Mouse (Mus musculus): ENCODE data around the gene Ube2l6.
A peak's percentile ranks its signal among the peaks of the same experiment; 100 is the strongest.

The Ube2l6 gene

DNA sequence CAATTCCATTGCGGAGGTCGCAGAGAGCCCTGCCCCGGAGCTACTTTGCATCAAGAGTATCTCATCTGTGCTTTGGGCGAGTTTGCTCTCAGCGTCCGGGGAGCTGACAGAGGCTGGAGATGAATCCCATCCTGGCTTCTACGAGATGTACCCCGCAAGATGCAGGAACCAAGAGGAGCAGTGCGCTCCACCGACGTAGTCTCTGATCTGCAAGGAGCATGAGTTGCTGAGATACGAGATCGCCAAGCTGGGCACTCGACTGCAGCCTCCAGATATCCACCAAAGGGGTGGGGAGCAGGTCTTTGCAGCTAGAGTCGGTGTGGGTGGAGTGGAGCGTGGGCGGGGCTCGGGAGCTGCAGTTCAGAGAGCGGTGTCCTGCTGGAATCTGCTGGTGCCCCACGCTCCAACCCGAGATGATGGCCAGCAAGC is at the start of gene Ube2l6:
Gene Ube2l6, plus strand, starts transcription at position 336 of the 429 bp plus-strand sequence.
- DNase-seq (ENCODE audit: low spot score) = peak; percentile 73

DNA sequence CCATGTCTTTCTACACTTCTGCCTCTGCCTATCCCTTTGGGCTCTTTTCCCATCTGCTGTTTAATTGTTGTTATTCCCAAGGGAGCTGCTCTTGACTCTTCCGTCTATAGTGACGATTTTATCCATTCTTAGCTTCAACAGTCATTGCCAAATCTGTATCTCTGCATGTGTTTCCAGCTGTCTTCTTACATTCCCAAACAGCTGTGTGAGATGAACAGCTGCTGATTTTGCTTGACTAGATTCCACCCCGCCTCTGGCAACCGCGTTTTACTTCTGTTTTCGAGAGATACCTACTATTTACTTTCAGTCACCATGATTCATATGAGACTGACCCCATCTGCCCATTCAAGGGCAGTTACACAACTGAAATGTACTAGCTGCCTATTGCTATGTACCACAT is 48.5 kb upstream of the Ube2l6 start:
- no peak for DNase-seq (ENCODE audit: low spot score)

DNA sequence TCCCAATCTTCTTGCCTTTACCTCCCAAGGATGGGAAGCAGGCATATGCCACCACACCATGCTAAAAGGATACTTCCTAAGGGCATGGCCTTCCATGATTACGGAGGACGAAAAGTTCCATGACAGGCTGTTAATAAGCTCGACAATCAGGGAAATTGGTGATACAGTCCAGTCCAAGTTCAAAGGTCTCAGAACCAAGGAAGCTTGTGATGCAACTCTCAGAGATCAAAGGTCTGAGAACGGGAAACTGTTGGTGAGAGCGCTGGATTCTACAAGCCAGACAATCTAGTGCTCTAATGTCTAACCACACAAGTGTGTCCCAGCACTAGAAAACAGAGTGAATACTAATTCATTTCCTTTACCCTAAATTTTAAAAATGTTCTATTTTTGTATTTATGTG is 42.4 kb upstream of the Ube2l6 start:
- no peak for DNase-seq (ENCODE audit: low spot score)

DNA sequence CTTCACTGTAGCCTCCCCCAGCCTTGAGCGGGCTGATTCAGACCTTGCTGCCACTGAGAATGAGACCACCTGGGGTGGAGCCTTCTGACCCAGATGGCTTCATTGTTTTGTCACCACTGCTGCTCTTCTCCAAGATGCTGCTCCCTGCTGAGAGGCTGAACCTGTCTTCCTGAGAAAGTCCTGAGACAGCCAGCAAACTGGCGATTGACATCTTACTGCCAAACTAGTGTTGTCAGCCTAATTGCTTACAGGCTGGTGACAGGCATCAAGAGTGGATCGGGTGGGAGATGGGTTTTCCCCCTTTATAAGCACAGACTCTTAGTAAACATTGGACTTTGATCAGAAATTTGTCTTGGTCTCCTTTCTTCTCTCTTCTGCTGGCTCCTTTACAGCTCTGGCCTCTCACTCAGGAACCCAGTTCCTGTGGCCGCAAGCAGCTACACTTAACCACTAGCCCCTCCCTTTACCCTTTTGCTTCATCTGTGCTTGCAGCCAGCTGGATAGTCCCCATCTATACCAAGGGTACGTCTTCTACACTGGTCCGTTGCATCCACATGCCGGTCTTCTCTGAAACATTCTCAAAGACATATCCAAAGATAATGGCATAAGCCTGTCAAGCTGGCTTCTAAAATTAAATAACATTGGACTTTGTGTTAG is 41.5 kb upstream of the Ube2l6 start:
- no peak for DNase-seq (ENCODE audit: low spot score)

DNA sequence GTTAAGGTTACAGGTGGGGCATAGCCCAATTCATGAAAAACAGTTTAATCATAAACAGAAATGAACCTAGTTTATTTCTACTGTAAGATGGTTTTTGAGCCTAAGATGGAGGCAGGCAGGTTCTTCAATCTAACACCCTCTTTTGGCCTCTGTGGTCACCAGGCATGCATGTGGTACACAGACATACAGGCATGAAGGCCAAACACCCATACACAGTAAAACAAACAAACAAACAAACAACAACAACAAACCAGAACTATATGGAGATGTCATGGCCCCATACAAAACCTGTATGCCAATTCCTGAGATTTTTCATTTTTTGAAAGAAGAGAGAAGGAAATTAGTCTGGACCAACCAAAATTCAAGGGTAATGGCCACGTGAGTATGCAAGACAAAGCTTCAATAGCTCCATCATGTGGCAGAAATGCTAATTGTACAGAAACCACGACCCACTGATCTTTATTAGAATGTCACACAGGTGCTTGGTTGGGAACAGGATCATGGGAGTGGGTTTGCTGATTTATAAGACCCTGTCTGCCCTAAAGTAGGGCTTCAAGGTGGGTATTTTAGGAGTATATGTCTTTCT is 40.0 kb upstream of the Ube2l6 start:
- peak; percentile 77 for DNase-seq (ENCODE audit: low spot score)

DNA sequence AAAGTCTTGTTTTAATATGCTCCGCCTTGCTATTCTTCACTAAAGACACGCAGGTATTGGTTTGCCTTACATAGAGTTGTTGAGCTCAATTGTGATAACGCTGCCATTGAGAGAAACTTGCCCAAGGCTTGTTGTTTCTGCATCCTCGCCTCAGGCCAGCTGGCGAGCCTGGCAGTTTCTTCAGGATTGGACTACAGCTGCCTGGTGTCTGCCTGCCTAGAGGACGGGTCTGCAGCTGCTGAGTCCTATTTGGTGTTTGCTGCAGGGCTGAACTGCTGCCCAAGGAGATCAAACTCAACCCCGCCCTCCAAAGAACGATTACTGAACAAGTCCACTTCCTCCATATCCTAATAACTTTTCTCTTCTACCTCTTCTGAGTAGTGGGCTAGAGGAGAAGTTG is 37.9 kb upstream of the Ube2l6 start:
- no peak for DNase-seq (ENCODE audit: low spot score)

DNA sequence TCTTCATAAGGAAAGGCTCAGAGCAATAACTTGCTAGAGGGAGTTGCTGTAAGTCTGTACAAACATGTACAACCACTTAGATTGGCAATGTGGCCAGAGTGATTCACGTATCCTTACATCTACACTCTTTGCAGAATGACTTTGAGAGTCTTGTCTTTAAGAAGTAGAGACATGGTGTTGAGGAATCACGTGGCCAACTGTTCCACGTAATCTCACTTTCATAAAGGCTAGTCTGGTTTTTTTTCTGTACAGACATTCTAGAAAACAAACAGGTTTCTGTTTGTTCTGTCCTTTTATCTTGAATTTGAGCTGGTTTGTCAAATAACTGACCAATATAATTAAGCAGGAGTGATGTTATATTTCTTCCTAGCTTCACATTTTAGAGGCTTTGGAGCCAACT is 37.3 kb upstream of the Ube2l6 start:
- no peak for DNase-seq (ENCODE audit: low spot score)

DNA sequence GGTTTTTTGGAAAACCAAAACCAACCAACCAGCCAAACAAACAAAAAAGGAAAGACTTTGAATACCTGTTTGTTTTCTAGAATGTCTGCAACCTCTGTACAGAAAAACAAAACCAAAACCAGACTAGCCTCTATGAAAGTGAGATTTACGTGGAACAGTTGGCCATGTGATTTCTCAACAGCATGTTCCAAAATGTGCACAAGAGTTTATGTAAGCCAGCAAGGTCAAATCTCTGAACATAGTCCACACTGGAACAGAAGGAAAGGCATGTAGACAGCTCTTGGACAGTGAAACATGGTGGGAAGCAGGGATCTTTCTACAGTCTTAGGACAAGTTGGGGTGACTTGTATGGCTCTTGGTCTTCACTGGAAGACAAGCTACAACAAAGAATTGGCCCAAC is 36.8 kb upstream of the Ube2l6 start:
- no peak for DNase-seq (ENCODE audit: low spot score)

DNA sequence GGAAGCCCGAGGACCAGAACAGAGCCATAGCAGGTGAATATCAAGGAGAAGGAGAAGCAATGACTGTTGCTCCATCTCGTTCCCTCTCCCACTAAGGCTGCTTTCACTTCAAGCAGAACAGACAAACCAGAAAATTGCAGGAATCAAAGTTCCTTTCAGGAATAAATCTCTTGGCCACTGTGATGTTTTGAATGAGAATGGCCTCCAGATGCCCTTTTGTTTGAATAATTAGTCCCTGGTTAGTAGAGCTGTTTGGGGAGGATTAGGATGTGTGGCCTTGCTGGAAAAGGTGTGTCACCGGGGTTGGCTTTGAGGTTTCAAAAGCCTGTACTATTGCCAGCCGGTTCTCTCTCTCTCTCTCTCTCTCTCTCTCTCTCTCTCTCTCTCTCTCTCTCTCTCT is 36.3 kb upstream of the Ube2l6 start:
- DNase-seq (ENCODE audit: low spot score) = no peak

DNA sequence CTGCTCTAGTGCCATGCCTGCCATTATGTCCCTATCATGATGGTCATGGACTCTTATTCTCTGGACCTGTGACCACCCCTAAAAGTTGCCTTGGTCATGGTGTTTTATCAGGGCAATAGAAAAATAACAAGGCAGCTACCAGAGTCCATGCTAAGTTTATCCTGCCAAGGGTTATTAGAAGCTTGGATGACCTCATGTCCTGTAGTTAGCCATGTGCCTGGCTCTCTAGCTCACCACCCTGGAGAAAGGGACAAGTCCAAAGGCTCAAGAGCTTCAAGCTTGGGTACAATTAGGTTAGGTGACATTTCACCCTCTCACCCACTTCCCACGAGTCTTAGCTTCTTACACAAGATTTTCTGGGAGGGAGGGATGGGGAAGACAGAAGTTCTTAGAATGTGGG is 35.8 kb upstream of the Ube2l6 start:
- no peak for DNase-seq (ENCODE audit: low spot score)

DNA sequence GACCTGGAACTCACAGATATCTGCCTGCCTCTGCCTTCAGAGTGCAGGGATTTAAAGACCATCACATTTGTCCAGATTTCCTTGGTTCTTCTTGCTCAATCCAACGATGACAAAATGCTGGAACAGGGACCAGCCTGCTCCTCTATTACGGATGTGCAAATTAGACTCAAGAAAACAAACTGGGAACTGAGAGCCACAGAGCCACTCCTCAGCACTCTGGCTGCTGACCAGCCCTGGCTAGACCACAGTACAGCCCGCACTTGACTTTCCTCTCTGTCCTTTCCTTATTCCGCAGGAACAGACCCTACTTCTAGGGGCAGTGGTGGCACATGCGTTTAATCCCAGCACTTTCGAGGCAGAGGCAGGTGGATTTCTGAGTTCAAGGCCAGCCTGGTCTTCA is 28.1 kb upstream of the Ube2l6 start:
- no peak for DNase-seq (ENCODE audit: low spot score)

DNA sequence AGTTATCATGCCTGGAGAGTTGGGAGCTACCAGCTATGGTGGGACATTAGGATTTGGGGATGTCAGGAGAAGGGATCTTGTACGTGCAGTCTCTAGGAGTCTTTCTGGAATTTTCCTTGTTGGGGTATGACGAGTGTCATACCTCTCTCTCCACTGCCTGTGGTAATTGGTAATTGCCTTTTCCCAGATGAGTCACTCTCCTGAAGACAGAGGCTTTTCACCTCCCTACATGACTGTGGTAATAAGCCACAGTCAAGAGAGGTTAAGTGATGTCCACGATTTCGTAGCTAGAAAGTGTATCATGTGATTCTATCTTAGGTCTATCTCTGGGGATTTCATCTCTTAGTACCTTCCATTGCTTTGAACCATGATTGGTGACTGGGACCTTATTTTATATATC is 26.2 kb upstream of the Ube2l6 start:
- DNase-seq (ENCODE audit: low spot score) = peak; percentile 16

DNA sequence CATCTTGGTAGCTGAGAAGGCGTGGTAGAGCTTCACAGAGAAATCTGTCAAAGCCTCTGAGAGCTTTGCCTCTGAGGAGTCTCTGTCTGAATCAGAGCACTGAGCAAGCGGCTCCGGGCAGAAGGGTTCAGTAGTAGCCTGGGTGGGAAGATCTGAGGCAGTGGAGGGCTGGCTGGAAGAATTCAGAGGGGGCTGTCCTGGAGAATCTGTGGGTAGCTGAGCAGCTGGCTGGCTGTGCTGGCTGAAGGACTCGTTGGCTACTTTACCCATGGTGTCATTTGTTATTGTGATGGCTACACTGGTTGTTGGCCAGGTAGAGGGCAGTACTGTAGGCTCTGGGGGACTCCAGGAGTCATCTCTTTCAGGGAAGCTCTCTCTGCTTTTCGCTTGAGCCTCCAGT is 25.4 kb upstream of the Ube2l6 start:
- no peak for DNase-seq (ENCODE audit: low spot score)

DNA sequence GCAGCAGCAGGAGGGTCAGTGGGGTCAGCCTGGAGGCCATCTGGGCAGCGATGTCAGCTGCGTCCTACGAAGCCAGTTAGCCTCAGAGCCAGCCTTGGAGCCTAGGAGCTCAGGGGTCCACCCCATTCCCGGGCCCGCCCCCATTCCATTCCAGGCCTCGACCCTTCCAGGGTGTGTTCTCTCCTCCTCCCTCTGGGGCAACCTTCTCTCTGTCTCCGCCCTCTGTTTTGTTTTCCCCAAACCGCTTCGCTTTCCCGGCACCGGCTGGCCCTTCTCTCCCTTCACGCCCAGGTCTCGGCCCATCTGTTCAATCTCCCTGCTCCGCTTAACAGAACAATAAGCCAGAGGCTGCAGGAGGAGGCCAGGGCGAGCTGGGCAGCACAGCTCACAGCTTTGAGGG is 23.9 kb upstream of the Ube2l6 start:
- DNase-seq (ENCODE audit: low spot score) = no peak

DNA sequence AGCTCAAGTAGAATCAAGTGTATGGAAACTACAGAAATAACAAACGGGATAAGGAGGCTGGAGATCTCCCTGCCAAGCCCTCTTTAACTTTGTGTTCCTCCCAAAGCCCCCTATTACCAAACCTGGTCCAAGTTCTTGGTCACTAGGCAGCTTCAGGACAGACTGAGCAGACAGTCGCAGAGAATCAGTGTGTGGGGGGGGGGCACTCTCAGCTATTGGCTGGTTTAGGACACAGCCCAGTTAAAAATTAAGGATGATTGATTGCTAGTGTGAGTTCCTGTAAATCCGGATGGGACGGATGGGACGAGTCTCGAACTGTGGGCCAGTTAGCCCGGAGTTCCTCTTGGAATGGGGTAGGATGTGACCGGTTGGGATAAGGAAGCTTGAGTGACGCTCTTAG is 23.4 kb upstream of the Ube2l6 start, which contains the start of gene Serping1:
Gene Serping1, minus strand, starts transcription at position 204 of the 400 bp plus-strand sequence.
- DNase-seq (ENCODE audit: low spot score) = no peak

DNA sequence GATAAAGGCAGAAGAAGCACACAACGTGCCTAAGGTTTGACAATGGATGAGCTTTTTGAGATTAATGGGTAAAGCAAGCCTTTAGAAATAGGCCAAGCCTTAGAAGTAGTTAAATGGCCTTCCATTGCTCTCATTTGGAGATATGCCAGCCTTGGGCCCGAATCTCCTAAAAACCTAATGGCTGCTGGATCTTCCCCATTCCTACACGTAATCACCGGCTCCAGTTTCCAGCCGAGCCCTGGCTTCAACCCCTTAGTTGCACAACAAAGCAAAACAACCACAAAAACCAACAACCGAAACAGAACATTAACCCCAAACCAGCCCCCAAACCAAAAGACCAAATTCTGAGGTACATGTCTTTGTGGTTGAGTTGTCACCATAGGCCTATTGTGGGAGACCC is 23.0 kb upstream of the Ube2l6 start:
- DNase-seq (ENCODE audit: low spot score) = no peak

DNA sequence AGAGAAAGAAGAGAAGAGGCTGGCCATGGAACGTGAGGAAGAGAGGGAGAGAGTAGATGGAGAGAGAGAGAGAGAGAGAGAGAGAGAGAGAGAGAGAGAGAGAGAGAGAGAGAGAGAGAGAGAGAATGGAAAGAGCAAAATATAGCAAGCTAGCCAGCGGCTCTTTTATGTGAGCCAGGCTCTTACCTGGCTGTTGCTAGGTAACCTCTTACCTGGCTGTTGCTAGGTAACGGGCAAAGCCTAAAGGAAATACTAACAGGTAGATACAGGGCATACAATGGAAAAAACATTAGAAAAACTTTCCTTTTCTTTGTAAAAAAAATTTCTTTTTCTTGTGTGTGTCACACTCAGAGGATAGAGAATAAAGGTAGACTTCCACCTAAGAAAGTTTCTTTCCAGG is 20.9 kb upstream of the Ube2l6 start:
- DNase-seq (ENCODE audit: low spot score) = no peak

DNA sequence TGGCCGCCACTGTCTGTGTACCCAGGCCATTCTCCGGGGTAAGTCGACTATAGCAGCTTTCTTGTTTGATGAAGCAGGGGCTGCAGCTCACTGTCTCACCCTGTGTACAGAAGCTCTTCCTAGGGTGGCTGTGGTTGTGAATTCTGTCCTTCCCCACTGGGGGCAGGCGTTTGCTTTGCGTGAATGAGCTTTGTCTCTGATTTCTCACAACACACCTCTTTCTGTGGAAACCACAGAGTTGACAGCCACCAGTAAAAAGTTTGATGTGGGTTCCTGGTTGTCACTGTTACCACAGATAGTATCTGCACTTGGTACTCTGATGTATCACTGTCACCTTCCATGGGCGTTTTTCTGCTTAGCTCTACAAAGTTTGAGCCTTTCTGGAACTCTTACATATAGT is 19.4 kb upstream of the Ube2l6 start:
- DNase-seq (ENCODE audit: low spot score) = no peak

DNA sequence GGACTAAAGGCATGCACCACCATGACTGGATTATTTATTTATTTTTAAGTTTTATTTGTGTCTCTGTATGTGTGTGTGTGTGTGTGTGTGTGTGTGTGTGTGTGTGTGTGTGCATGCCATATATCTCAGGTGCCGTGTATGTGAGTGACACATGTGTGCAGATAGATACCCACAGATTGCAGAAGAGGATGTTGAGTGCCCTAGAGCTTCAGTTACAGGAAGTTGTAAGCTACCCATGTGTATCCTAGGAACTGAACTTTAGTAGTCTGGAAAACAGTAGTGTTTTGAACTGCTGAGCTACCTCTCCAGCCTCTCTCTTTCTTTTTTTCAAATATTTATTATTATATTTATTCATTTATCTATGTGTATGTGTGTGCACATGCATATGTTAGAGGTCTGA is 15.3 kb upstream of the Ube2l6 start:
- DNase-seq (ENCODE audit: low spot score) = no peak

DNA sequence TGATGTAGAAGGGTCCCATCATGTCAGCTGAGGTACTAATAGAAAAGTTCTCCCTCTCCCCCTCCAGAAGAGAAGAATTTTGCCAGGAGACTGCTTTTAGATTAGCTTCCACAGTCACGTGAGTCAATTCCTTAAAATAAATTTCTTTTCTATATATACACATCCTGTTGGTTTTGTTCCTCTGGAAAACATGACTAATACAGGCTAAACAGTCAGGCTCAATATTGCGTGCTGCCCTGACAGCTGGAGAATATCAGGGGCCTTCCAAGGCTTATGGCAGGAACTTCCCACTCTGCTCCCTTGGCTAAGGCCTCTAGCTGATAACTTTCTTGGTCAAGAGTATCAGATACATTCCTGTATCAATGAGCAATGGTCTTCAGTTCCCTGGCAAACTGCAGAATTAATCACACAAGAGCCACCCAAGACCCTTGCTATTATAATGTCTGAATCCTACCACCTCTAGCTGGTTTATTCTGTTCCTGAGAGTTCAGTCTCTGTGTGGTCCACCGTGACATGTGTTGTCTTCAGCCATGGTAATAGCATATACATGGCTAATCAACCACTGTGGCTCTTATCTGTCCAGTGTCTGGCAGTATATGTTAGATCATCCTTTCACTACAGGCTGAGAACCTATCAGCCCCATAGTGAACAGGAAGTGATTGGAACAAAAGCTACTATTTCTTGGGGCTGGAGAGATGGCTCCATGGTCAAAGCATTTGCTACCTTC is 14.6 kb upstream of the Ube2l6 start:
- no peak for DNase-seq (ENCODE audit: low spot score)

DNA sequence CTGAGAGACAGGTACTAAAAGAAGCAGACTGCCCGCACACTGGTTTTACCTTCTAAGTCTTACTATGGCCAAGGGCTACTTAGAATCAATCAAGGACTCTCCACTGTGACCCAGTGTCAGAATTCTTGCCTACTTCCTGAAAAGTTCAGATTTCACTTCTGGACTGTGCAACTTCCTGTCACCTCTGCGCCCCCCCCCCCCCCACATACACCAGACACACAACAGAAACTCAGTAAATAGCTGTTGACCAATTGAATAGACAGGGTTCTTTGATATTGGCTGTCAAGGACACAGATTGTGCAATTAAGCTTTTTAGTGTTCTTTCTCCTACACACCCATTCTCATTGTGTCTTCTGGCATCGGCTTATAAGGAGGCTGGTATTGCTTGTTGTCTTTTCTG is 10.3 kb upstream of the Ube2l6 start:
- no peak for DNase-seq (ENCODE audit: low spot score)

DNA sequence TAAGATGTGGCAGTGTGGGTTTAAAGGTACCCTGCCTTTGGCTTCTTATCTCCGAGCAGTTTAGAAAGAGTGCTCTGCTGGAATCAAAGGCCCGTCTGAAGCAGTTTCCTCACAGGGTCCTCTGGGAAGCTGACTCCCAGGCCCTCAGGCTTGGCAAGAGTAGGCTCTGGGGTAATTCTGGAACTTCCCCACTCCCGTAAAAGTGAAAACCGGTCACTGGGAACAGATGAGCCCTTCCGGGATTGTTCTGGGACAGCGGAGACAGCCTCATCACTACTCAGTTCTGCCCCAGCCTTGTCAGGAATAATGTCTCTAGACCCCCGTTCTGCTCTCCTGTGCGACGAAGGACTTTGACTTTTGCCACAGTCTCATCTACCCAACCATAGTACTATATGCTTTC is 8.2 kb upstream of the Ube2l6 start:
- DNase-seq (ENCODE audit: low spot score) = no peak

DNA sequence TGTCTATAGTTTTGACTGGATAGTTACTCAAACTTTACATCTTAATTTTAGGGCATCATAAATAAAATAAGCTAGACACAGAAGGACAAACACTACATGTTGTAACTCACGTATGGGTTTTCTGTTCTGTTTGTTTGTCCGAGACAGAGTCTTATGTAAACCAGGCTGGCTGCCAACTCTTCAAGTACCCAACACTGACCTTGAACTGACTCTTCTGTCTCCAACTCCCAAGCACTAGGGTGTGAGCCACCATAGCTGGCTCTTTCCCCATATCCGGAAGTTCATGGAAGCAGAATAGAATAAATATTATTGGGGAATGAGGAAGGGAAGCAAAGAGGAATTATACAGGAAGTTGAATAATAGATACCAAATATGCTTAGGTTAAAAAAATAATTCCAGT is 6.1 kb upstream of the Ube2l6 start:
- no peak for DNase-seq (ENCODE audit: low spot score)

DNA sequence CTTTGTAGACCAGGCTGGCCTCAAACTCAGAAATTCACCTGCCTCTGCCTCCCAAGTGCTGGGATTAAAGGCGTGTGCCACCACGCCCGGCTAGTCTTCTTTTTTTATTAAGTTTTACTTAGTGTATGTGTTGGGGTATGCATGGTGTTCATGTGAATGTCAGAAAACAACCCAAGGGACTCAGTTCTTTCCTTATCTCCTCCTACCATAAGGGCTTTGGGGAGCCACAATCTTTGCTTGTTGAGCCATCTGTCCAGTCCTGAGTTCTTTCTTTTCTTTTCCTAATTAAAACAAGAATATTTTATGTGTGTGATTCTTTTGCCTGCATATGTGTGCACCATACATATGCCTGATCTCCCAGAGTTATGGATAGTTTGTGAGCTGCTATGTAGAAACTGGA is 5.5 kb upstream of the Ube2l6 start:
- DNase-seq (ENCODE audit: low spot score) = no peak

Data from MN1 (cell line).